Mouse (Mus musculus) adrenal gland, postnatal 36 days (tissue): ENCODE data around the gene Timm17a. TPM values are rescaled to one million over a fixed set of nuclear protein-coding genes. Genes with fewer than 3 reads are reported as not detected.

Experiments
- DNase-seq, 2 experiments: peaks; one replicate each; pipeline ENCODE4 v3.0.0; 2021; ENCODE audit warnings: mixed read lengths in 1 of 2
- long read RNA-seq, 2 experiments: library from polyadenylated mRNA; stranded (forward); transcript quantifications; one replicate each; pipeline ENCODE4 v2.0.0; 2021; ENCODE audit warnings: borderline sequencing depth in 2 of 2
- total RNA-seq, 2 experiments: library from RNA; stranded (reverse); gene quantifications; 2 replicates each; pipeline ENCODE4 v1.2.3; 2021

The Timm17a gene
- 100 to 1,000 TPM; 212 to 215 TPM for total RNA-seq
- long read RNA-seq, experiment 1, full-length matches to known transcripts = 102 of 116 reads
- long read RNA-seq, experiment 1, partial matches to known transcripts = 3 of 116 reads
- long read RNA-seq, experiment 1, other reads (novel, unspliced or antisense) = 11 of 116 reads
- long read RNA-seq, experiment 2, full-length matches to known transcripts = 51 of 54 reads
- long read RNA-seq, experiment 2, partial matches to known transcripts = 3 of 54 reads
- long read RNA-seq, experiment 2, other reads (novel, unspliced or antisense) = 0 of 54 reads

DNA sequence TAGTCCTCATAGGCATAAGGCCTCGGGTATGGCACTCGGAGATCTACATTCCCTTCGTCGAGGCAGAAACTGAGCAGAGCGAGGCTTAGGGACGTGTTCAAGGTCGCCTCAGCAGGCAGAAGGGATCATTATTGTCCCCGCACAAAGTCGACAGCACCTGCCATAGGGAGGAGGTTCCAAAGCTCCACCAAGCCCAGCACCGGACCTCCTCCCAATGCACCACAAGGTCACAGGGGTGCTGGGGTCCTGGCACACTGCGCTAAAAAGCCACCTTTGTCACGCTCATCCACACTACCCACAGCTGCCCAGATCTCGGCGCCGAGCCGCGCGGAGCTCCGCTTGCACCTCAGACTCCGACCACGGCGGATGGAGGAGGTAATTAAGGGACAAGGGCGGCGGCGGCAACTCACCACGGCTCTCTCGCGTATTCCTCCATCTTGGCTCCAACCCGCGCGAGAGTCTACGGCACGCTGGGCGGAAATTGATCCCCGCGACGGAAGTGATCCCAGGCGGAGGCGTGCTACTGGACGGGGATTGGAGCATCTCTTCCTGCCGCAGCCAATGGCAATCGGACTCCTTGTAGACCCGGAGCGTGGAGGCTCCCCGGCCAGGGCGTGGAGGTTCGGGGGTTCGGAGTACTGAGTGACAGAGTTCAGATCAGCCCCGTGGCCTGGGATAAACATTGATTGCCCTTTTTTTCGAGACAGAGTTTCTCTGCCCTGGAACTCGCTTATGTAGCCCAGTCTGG, at the start of gene Timm17a:
Timm17a (minus strand) TSS at position 495 of the 748 bp plus-strand sequence.
- peak; percentile 95 to 96 for DNase-seq

DNA sequence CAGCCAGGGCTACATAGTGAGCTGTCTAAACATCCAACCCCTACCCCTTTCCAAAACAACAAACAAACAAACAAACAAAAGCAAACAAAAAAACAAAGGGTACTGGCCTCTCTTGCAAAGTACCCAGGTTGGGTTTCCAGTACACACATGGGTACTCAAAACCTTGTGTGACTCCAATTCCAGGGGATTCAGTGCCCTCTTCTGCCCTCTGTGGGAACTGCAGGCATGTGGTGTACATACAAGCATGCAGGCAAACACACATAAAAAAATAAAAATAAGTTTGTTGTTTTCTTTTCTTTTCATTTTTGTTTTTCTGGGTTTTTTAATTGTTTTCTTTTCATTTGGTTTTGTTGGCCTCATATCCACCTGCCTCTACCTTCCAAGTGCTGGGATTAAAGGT, 48.5 kb upstream of the Timm17a start:
- DNase-seq = no peak

DNA sequence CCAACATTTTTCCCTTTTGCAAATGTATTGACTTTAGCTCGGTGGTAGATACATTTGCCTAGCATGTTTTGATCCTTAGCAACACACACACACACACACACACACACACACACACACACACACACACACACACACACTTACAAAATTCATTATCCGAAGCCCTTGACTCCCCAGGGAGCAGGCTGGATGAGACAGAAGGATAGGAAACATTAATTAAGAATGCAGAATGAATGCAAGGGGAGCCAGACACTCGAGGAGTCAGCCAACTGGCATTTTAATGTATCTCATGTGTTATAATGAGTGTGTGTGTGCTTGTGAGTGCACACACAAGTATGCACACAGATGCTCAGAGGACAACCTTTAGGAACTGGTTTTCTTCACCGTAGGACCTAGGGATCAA, 47.9 kb upstream of the Timm17a start:
- no peak for DNase-seq

DNA sequence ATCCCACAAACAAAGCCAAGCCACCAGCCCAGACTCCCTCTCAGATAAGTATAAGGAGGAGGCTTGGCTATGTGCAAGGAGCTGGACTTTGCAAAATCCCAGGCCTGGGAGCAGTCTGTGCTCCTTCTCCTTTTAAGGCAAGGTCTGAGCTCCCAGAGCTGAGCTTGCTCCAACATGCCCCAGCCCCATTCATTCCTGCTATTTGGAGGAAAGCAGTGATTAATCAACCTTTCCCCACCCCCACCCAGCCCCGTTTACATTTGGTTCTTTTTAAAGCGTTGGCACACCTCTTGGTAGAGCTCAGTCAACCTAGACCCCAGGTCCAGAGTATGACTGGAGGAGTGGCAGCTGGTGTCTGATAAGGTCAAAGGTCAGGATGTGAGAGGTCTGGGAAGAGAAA, 45.5 kb upstream of the Timm17a start:
- DNase-seq = no peak

DNA sequence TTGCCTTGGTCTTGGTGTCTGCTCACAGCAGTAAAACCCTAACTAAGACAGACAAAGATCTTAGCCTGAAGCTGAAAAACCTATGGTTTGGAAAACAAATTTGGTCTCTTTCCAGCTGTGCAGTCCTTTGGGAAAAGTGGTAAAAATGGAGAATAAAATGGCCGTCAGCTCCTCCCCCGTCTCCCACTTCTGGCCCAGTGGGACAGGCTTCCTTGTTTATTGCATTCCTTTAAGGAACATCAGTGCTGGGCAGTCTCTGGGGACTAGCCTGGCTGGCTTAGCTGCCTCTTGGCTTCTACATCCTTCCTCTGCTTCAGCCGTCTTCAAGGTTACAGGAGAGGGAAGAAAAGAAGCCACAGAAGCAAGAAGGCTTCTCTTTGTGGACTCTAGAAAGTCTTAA, 38.4 kb upstream of the Timm17a start:
- peak in 1 of 2 experiments; percentile 40 for DNase-seq

DNA sequence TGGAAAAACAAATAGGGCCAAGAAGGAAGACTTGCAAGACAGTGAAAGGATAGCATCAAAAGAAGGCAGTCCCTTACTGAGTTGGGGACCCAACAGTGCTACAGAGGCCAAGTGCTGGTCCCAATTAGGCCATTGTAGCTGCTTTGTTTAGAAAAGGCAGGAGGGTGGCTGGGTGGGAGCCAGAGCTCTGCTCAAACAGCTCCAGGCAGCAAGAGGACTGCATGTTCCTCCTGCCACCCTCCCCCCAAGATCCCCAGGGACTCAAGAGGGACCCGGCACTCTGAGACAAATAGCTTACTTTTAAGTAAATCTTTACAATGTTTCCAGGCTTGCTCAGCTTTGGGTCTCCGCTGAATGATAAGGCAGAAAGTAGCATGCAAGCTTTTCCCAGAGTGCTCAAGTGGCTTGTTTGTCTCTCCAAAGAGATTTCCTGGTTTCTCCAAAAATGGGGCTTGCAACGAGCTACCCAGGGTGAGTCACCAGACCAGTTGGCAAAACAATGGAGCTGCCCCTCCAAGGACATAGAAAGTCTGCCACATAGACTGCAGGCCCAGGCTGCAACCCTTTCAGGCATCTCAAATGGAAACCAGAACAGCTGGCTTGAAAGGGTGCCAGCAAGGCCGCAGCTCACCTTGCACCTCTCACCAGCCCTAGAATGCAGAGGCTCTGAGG, 34.1 kb upstream of the Timm17a start:
- peak; percentile 71 to 72 for DNase-seq

DNA sequence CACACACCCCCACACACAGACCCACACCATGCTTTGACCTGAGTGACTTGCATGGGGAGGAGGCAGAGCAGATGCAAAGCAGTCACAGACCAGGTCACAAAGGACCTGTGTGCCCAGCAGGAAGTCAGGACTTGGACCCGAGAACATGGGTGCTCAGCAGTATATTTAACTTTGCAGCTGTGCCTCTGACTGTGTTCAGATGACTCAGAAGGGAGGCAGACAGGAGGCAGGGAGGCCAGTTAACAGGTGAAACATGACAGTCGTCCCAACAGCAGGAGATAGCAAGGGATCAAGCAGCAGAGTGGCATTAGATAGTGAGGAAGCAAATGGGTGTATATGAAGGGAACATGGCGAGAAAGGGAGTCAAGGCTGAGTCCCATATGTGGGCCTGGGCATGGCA, 33.3 kb upstream of the Timm17a start:
- DNase-seq = no peak

DNA sequence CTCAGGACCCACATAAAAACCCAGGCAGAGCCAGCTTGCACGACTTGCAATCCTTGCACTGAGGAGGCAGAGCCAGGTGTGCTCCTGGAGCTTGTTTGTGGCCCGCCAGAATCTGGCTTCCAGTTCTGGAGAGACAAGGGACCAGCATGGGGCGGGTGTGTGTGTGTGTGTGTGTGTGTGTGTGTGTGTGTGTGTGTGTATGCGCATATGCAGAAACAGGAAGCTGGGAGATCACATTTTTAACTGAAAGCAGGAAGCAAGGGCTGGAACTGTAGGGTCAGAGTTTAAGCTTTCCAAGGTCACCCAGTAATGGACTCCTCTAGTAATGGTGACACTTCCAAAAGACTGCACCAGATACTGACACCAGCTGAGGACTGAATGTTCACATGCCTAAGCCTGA, 30.4 kb upstream of the Timm17a start:
- DNase-seq = no peak

DNA sequence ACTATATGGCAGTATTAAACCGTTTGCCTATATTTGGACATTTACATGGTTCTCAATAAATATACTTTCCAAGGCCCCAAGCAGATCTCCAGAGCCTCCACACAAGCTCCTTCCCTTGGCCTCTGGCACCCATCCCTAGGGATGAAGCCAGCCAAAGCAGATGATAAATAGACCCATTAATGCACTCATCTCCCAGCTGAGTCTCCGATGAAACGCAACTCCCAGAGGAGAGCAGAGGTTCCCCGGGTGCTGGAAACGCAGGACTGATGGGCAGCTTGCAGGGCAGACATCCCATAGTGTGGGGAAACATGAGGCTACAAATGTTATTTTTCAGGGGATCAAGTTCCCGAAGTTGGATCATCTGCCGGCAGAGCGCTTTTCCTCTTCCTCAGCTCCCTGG, 28.4 kb upstream of the Timm17a start:
- peak in 1 of 2 experiments; percentile 12 for DNase-seq

DNA sequence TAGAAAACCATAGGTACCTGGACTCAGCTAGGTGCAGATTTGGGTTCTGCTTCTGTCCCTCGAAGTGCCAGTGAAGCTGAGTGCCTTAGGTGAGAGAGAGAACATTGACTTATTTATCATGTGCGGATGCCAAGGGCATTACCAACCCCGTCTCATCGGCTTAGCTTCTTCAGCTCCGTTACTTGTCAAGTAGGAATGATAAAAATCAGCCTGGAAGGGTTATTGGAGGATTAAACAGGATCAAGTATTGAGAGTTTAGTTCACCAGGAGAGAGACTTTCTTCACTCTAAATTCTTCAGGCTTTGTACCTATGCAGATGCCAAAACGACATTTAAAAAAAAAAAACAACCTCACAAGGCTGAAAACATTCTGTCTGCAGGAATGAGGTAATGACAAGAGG, 17.0 kb upstream of the Timm17a start:
- no peak for DNase-seq

DNA sequence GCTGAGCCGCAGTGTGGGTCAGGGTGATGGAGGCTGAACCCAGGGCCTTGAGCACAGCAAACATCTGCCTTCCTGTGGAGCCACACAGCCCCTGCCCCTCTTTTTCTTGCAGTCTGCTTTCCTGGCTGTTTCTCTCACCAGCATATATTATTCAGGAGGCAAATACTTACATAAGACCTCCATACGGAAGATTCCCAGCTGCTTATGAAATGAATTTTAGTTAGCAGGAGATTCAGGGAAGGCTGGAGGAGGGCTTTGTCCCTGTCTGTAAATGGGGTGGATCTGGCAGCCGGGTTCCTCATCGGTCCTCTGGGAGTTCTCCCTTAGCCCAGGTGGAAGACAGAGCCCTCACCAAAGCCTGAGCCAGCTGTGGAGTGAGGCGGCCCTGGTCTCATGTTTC, 14.8 kb upstream of the Timm17a start:
- DNase-seq = no peak

DNA sequence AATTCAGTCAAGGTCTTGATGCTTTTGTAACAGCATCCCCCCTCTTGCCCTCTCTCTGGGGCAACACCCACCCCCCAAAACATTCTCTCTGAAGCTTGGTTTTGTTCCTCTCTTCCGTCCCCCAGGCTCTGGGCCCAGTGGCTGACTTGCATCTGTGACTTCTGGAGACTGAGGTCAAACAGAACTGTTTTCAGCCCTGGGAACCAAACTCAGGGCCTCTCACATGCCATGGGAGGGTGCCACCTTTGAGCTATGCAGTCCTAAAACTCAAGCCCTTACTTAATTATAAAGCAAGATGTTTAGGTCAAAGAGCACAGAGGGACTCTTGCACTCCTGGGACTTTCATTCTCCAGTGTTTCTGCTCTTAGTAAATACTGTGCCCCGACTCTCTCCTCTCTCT, 12.4 kb upstream of the Timm17a start:
- no peak for DNase-seq

DNA sequence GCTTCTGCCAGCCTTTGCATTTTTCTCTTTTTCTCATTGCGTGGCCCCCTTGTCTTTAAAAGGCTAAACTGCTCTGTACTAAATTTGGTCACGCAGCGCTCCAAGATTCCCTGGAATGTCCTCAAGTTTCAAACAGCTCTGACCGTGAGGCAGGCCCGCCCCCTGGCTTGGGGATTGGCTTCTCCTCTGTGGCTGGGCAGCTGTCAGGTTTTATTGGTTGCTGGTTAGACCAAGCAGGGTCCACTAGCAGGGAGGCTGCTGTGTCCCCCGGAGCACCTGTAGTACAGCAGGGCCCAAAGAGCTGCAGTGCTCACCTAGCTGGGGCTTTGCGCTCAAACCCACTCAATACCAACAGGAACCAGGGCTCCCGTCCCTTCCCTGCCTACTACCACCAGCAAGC, 11.0 kb upstream of the Timm17a start, which contains the start of gene Lmod1:
Lmod1 (plus strand) TSS at position 237 of the 400 bp plus-strand sequence.
- DNase-seq = peak; percentile 36 to 57

DNA sequence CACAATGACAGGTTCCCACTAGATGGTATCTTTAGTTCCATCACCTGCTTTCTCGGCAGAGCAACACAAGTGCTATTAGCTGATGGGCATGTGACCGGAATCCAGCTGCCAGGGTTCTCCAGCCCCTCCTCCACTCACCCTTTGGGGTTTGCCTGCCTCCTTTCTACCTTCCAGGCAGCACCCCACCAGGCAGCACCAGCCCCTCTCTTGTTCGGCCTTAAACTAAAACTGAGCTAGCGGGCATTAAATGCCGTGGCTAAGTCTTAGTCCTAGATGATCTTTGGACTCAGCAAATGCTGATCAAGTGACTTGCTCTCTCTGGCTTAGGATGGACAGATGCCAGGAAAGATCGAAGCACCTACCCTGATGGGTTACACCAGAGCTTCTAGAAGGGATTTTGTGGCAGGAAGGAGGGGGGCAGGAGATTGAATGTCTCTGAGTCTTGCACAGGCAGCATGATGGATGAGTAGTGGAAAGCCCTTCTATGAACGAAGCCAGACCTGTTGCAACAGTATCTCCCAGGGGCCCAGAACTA, 9.9 kb upstream of the Timm17a start:
- DNase-seq = no peak

DNA sequence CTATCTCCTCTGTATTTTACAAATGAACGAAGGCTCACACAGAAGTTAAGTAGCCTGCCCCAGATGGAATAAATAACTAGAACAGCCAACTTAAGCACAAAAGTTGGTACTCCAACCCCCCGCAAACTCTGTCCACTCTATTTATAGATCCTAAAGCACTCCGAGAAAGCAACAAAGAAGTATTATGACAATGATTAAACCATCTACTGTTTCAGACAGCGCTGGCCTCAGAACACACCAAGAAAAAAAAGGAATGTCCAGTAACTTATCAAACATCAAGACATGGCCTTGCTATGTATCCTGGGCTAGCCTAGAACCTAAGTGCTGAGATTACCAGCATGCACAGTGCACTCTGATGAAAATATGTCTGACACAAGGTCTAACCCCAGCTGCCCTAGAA, 1.4 kb downstream of the Timm17a start:
- no peak for DNase-seq

DNA sequence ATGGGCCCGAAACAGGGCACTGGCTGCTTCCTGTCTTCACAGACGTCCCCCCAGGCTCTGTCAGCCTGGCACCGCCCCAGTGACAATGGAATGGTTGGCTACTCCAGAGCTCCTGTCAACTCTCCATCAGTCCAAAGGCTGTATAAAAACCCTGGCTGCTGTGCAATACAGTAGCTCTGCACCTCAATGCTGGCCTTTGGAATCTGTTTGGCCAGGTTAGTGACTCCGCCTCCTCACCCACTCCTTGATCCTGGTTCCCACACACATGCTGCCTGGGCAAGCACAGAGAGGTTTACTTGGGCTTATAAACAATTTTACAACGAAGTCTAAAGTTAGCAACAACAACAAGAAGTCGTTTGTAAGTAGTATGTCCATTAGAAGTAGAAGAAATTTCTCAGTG, 2.2 kb downstream of the Timm17a start:
- DNase-seq = no peak

DNA sequence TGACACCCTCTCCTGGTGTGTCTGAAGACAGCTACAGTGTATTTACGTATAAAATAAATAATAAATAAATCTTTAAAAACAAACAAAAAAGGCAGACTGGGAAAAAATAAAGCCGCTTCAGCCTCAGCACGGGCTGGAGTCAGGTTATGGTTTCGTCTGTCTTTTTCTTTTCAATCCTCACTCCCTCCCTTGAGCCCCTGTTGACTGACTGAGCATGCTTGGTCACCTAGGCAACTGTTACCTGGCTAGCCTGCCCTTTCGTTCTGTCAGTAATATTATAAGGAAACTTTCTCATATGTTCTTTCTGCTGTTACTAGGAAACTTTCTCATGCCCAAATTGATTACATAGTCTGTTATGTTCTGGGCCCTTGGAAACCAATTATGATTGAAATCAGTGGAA, 22.7 kb downstream of the Timm17a start:
- no peak for DNase-seq

DNA sequence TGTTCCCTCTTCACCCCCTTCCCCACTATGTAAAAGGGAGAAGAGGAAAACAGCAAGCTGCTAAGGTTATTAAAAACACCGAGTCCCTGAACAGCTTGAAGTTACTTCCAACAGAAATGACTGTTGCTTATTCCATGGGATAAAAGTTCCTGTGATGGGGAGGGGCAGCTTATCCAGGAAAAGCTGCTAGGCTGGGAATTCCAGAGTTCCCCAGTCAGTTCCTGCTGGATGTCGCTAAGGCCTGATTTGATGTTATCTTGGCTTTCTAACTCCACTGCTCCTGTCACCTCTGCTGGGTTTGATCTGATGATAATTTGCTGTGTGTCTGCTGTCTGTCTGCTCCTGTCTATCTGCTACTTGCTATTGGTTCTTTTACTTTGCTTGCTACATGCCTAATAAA, 27.3 kb downstream of the Timm17a start:
- DNase-seq = no peak

DNA sequence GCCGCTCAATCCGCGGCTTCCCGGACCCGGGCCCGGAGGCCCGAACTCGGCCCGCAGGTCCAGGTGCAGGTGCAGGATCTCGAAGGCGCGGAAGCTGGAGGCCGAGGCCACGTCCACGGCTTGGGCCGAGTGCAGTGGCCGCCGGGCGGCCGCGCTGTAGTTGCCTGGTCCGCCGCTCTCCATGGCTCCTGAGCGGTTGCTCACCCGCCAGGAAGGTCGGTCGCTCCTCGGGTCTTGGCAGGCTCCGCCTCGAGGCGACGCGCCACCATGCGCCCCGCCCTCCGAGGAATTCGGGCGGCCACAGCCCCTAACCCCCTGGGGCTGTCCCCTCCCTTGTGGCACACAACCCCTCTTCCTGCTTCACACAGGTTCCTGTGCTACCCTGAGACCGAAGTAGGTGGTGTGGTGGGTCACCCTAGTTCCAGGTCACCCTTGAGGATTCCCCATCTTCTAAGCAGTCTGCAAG, 29.7 kb downstream of the Timm17a start, which contains the start of gene Rnpep:
Rnpep (minus strand) TSS at position 259 of the 466 bp plus-strand sequence.
- peak; percentile 83 to 85 for DNase-seq

DNA sequence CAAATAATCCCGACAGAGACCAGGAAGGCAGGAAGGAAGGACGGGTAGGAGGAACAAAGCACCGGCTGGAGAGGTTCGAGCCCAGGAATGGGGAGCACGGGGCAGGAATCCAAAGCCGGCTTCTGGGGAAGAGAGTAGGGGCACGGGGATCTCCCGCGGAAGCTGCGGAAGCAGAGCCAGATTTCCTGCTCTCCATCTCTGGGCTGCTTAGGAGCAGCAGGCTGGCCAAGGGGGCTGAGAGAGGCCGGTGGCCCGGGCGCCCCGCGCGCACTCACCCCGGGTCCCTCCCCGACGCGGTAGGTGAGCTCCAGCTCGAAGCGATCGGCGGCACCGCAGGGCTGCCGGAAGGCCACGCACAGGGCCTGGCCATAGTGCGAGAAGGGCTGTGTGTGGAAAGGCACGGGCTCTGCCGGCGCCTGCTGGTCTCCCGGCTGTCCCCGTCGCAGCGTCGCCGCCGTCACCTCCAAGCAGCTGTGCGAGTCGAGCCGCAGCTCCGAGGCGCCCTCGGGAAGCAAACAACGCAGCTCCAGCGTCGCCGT, 30.2 kb downstream of the Timm17a start:
- DNase-seq = peak; percentile 29 to 67

DNA sequence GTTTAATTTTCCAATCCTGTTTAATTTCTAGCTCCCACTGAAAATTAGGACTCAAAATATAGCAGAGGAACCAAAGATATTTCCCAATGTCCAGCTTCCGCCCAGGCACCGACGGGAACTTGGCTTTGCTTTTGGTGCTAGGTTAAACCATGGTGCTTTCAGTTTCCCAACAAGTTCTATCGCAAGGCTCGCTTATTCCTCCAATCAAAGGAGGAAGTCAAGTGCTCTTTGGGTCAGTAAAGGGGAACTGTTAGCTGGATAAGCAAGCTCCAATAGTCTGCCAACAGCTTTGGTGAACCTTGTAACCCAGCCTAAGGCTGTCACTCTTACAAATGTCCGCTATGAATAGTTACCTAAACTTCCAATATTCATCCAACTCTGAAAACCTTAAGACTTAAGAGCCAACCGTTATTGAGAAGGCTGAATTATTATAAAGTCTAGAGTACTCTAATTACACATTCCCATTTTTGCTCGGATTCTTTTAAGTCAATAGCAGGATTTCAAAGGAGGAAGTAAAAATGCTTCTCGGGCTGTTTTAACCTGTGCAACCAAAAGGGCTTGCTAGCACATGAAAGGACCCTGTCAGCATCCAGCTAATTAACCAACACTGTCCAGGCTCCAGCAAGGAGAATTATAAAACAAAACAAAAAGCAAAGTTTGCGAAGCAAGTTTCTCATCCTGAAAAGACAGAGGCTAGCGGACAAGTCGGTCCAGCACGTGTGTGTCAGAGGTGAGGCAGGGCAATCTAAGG, 30.9 kb downstream of the Timm17a start:
- DNase-seq = peak in 1 of 2 experiments; percentile 55

DNA sequence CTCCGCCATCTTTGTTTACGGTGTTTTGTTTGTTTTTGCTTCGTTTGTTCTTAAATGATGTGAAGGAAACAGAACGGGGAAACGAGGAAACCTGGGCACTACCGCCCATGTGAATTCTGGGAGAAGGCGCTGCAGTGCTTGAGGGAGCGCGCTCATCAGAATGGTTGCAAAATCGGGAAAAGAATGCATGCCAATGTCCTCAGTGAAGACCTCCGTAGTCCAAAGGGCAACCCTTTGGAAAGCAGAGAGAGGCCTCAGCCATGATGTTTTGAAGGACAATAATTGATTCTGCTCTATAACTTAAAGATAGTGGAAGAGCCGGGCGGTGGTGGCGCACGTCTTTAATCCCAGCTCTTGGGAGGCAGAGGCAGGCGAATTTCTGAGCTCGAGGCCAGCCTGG, 31.7 kb downstream of the Timm17a start:
- no peak for DNase-seq
